In the genomic region with DNA sequence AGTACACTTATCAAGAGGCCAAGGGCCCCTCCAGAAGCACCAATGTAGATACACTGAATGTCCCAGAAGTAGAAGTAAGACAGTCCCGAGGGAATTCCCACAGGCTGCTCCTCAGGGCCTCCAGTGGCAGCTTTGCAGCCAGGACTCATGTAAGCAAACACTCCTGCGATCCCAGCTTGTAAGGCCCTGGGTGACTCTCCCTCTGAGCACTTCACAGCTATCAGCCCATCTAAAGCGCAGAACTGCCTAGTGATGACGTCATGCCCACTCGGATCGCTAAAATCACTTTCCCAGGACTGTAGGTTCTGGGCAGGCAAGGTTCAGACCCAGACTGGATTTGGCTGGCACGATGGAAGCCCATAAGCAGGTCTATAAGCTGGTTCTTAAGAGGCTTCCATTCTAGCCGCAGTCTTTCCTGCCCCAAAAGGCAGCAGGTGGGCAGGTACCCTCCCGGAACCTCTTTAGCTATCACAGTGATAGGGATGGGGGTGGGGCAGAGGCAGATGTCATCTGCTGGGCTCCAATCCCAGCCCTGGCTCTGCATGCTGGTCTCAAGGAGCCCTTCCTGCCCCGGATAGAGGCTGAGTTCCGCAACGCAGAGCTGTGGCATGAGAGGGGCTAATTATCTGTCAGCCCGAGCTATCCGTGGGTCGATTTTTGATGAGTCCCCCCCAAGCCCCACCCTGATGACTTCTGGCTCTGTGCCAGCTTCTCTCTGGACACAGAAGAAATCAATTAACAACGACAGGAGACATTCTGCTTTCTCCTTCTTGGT, we compare ENCODE assay signal across 10 mouse cellular contexts. TPM values are rescaled to one million over a fixed set of nuclear protein-coding genes. Genes with fewer than 3 reads are reported as not detected.
A peak's percentile ranks its signal among the peaks of the same experiment; 100 is the strongest.
DNase-seq lines count a peak whose midpoint lies in the region; ATAC-seq and TF ChIP-seq lines count a peak whose summit lies in the region.
"Had no signal": no experiment of that assay in that cellular context is flagged by ENCODE, and none has a peak within 500 bp of the region (broad histone marks: within the 10 kb centered on the region; RNA-seq: fewer than 3 reads in every experiment).

No protein-coding gene starts in this region.

- peaks cover 11% of the 10 kb centered on the region; the same call in 1 of the 2 replicates for H3K36me3 ChIP-seq in forebrain, embryonic 13.5 days (ENCODE audit: poor library complexity, severe bottlenecking)
- H3K36me3 ChIP-seq in forebrain, embryonic 11.5 days (ENCODE audit: control insufficient read depth, insufficient read depth, low read length): peaks cover 2% of the 10 kb centered on the region; the same call in 1 of the 2 replicates
- peaks cover 60% of the 10 kb centered on the region for H3K36me3 ChIP-seq in limb, embryonic 13.5 days
- no peaks in the 10 kb centered on the region for H3K36me3 ChIP-seq in neural tube, embryonic 14.5 days (ENCODE audit: control insufficient read depth, insufficient read depth, low read length)
- no peaks in the 10 kb centered on the region for H3K36me3 ChIP-seq in liver, postnatal 0 days (replicated peaks; ENCODE audit: insufficient read depth, low read length)

- peaks cover 6% of the 10 kb centered on the region; the same call in 1 of the 2 replicates for H3K27me3 ChIP-seq in forebrain, embryonic 13.5 days
- H3K27me3 ChIP-seq in forebrain, embryonic 11.5 days (ENCODE audit: control insufficient read depth, insufficient read depth, low read length): no peaks in the 10 kb centered on the region
- H3K27me3 ChIP-seq in limb, embryonic 13.5 days: no peaks in the 10 kb centered on the region
- no peaks in the 10 kb centered on the region for H3K27me3 ChIP-seq in neural tube, embryonic 14.5 days (ENCODE audit: control insufficient read depth, insufficient read depth, low read length)
- no peaks in the 10 kb centered on the region for H3K27me3 ChIP-seq in liver, postnatal 0 days (ENCODE audit: insufficient read depth, low read length)

- TF ChIP-seq EP300 in liver, postnatal 0 days (IDR thresholded peaks at IDR 0.05; ENCODE audit: low read depth): no peak

- 41% methylated on average over 16 of the region's 16 CpGs for WGBS in forebrain, embryonic 13.5 days
- 56% methylated on average over 16 of the region's 16 CpGs for WGBS in forebrain, embryonic 11.5 days
- 51% methylated on average over 16 of the region's 16 CpGs for WGBS in limb, embryonic 13.5 days
- 40% methylated on average over 16 of the region's 16 CpGs for WGBS in neural tube, embryonic 14.5 days
- WGBS in liver, postnatal 0 days (ENCODE audit: insufficient replicate concordance): 48% methylated on average over 16 of the region's 16 CpGs

- H3K4me3 ChIP-seq in forebrain, embryonic 13.5 days: no peak overlapping the region
- H3K4me3 ChIP-seq in forebrain, embryonic 11.5 days (ENCODE audit: low read depth, low read length): no peak overlapping the region
- H3K4me3 ChIP-seq in layer of hippocampus, adult 2 months: no peak overlapping the region
- no peak overlapping the region for H3K4me3 ChIP-seq in limb, embryonic 13.5 days
- H3K4me3 ChIP-seq in neural tube, embryonic 14.5 days (ENCODE audit: low read depth, low read length): no peak overlapping the region
- no peak overlapping the region for H3K4me3 ChIP-seq in liver, postnatal 0 days (ENCODE audit: low read depth, low read length)

- no peak overlapping the region for H3K4me2 ChIP-seq in forebrain, embryonic 13.5 days
- H3K4me2 ChIP-seq in forebrain, embryonic 11.5 days (ENCODE audit: low read depth, low read length, severe bottlenecking): no peak overlapping the region
- H3K4me2 ChIP-seq in limb, embryonic 13.5 days (replicated peaks): no peak overlapping the region
- H3K4me2 ChIP-seq in neural tube, embryonic 14.5 days (ENCODE audit: low read depth, low read length): no peak overlapping the region
- no peak overlapping the region for H3K4me2 ChIP-seq in liver, postnatal 0 days (ENCODE audit: low read depth, low read length)

- H3K9me3 ChIP-seq in forebrain, embryonic 13.5 days (replicated peaks): no peaks in the 10 kb centered on the region
- H3K9me3 ChIP-seq in forebrain, embryonic 11.5 days (ENCODE audit: control insufficient read depth, low read length): no peaks in the 10 kb centered on the region
- H3K9me3 ChIP-seq in limb, embryonic 13.5 days: no peaks in the 10 kb centered on the region
- no peaks in the 10 kb centered on the region for H3K9me3 ChIP-seq in neural tube, embryonic 14.5 days (ENCODE audit: control insufficient read depth, low read length)
- no peaks in the 10 kb centered on the region for H3K9me3 ChIP-seq in liver, postnatal 0 days (ENCODE audit: low read length)

- no peak for DNase-seq in forebrain, embryonic 11.5 days (ENCODE audit: low spot score)
- DNase-seq in layer of hippocampus, adult 2 months (ENCODE audit: low spot score in 2 of 2): no peak
- DNase-seq in layer of hippocampus, postnatal 25 days (ENCODE audit: extremely low spot score in 1 of 2, low spot score in 1 of 2): no peak
- DNase-seq in liver, postnatal 0 days: no peak
- DNase-seq: cerebellum, adult 18-20 months; liver had no signal

- no peak overlapping the region for H3K27ac ChIP-seq in forebrain, embryonic 13.5 days
- no peak overlapping the region for H3K27ac ChIP-seq in forebrain, embryonic 11.5 days (ENCODE audit: low read depth, low read length)
- H3K27ac ChIP-seq in layer of hippocampus, adult 2 months: peak overlapping the region; percentile 46; the same call in 1 of the 2 replicates
- no peak overlapping the region for H3K27ac ChIP-seq in limb, embryonic 13.5 days
- H3K27ac ChIP-seq in neural tube, embryonic 14.5 days (ENCODE audit: low read depth, low read length): peak overlapping the region; percentile 7; the same call in 1 of the 2 replicates
- no peak overlapping the region for H3K27ac ChIP-seq in liver, postnatal 0 days (ENCODE audit: low read depth)

- no peak overlapping the region for H3K9ac ChIP-seq in forebrain, embryonic 13.5 days
- H3K9ac ChIP-seq in forebrain, embryonic 11.5 days (ENCODE audit: low read length): no peak overlapping the region
- H3K9ac ChIP-seq in limb, embryonic 13.5 days: peak overlapping the region; percentile 51; the same call in 1 of the 2 replicates
- H3K9ac ChIP-seq in neural tube, embryonic 14.5 days (replicated peaks; ENCODE audit: low read depth, low read length): no peak overlapping the region
- H3K9ac ChIP-seq in liver, postnatal 0 days (replicated peaks): no peak overlapping the region

- 0 out of 2 replicates have a peak, but pooled peaks have one; percentile 24 for ATAC-seq in forebrain, embryonic 13.5 days
- ATAC-seq in forebrain, embryonic 11.5 days (replicated peaks; ENCODE audit: low FRiP score): no peak
- ATAC-seq in limb, embryonic 13.5 days (ENCODE audit: low FRiP score, low read depth): no peak
- ATAC-seq in neural tube, embryonic 14.5 days (ENCODE audit: low read depth): peak; percentile 71; the same call in 1 of the 2 replicates
- no peak for ATAC-seq in megakaryocyte-erythroid progenitor cell, adult 5-6 weeks (replicated peaks; ENCODE audit: low FRiP score, low TSS enrichment, poor library complexity, severe bottlenecking)
- ATAC-seq in liver, postnatal 0 days: no peak

- peaks cover 21% of the 10 kb centered on the region for H3K4me1 ChIP-seq in forebrain, embryonic 13.5 days
- H3K4me1 ChIP-seq in forebrain, embryonic 11.5 days (replicated peaks; ENCODE audit: control insufficient read depth, insufficient read depth, low read length): peaks cover 6% of the 10 kb centered on the region; the same call in 1 of the 2 replicates
- peaks cover 30% of the 10 kb centered on the region for H3K4me1 ChIP-seq in limb, embryonic 13.5 days
- peaks cover 13% of the 10 kb centered on the region for H3K4me1 ChIP-seq in neural tube, embryonic 14.5 days (ENCODE audit: control insufficient read depth, insufficient read depth, low read length)
- H3K4me1 ChIP-seq in liver, postnatal 0 days (ENCODE audit: insufficient read depth): no peaks in the 10 kb centered on the region

- TF ChIP-seq CTCF in layer of hippocampus, adult 2 months (conservative IDR thresholded peaks at IDR 0.05): no peak
- TF ChIP-seq CTCF in liver, postnatal 0 days (IDR thresholded peaks at IDR 0.05; ENCODE audit: low read depth): no peak

RNA-seq across cellular contexts. Expression of a gene that starts 19.6 kb away (rescaled TPM):
- 25.3 and 28.9 TPM in 2 replicates for polyA plus RNA-seq in forebrain, embryonic 13.5 days (2015; fragmentation: Nextera tagmentation; extraction: Ambion mirVana)
- polyA plus RNA-seq in forebrain, embryonic 11.5 days (2014; fragmentation: Nextera tagmentation; extraction: Ambion mirVana): 97.9 and 102 TPM in 2 replicates
- 100 to 1,000 TPM in 1 of 2 experiments, 10 to 100 TPM in 1; 93.2 to 114 TPM for total RNA-seq in layer of hippocampus, adult 2 months (2021)
- total RNA-seq in layer of hippocampus, postnatal 25 days (2021): 100 to 1,000 TPM; 127 to 137 TPM
- 171 and 181 TPM in 2 replicates for polyA plus RNA-seq in limb, embryonic 13.5 days (2015; fragmentation: Nextera tagmentation; extraction: Ambion mirVana)
- 134 and 141 TPM in 2 replicates for polyA plus RNA-seq in neural tube, embryonic 14.5 days (2014; fragmentation: Nextera tagmentation; extraction: Ambion mirVana)
- 0.25 TPM in 1 of 2 replicates, not detected in the other for total RNA-seq in megakaryocyte-erythroid progenitor cell, adult 5-6 weeks (2014; fragmentation: Nextera tagmentation)
- 0.42 and 2.3 TPM in 2 replicates for total RNA-seq in megakaryocyte-erythroid progenitor cell, adult 5-6 weeks (2017)
- 1.6 and 1.8 TPM in 2 replicates for polyA plus RNA-seq in liver, postnatal 0 days (2015; fragmentation: Nextera tagmentation; extraction: Ambion mirVana)

Comparison
In these comparisons a context has a peak if more than half of its experiments do, and no peak if none do; other contexts are left out.
1. ATAC-seq: peak in forebrain, embryonic 13.5 days (single experiment) and neural tube, embryonic 14.5 days (single experiment); none in forebrain, embryonic 11.5 days (single experiment), limb, embryonic 13.5 days (single experiment), megakaryocyte-erythroid progenitor cell, adult 5-6 weeks (single experiment) and liver, postnatal 0 days (single experiment).
2. H3K27ac ChIP-seq: peak in layer of hippocampus, adult 2 months (single experiment) and neural tube, embryonic 14.5 days (single experiment); none in forebrain, embryonic 13.5 days (single experiment), forebrain, embryonic 11.5 days (single experiment), limb, embryonic 13.5 days (single experiment) and liver, postnatal 0 days (single experiment).